In the genomic region with DNA sequence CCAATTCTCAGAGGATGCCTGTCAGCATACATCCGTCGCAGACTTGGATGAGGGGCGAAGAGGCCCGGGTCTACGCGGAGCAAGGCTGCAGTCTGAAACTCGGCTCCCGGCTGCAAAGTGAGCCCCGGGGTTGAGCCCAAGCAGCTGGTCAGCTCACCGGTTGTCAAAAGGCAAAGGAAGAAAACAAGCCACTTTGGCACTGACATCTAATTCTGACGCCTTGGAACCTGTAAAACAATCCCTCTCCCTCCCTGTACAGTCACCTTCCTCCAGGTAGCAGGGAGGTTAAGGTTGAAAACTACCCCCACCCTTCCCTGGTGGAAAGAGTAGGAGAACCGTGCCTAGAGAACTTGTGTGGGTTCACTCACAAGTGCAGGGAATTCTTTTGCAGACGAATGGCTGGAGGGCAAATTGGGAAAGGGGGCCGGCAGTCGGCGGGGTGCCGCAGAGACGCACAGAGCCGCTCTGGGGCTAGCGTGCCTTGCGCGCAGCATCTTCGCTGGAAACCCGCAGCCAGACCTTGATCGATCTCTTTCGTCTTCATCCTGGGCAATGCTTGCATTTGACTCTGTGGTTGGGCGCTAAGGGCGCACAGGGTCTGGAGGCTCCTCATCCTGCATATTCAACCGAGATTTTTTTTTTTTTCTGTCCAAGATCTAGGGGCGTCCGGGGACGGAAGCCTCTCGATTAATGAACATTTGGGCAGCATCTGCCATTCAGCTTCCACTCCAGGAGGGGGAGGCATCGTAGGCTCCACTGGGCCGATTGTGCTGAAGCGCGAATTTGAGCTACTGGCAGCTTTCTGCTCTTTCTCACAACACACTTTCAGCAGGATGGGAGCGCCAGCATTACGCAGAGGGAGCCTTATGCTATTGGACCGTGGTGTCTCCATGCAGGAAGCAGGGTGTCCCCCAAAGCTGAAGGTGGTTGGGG, we compare ENCODE assay signal across 9 mouse cellular contexts. TPM values are rescaled to one million over a fixed set of nuclear protein-coding genes. Genes with fewer than 3 reads are reported as not detected.
DNase-seq lines count a peak whose midpoint lies in the region; ATAC-seq lines count a peak whose summit lies in the region.
"Had no signal": no experiment of that assay in that cellular context is flagged by ENCODE, and none has a peak within 500 bp of the region (broad histone marks: within the 10 kb centered on the region; RNA-seq: fewer than 3 reads in every experiment).

No protein-coding gene starts in this region.

- no peaks in the 10 kb centered on the region for H3K9me3 ChIP-seq in erythroblast, embryonic 14.5 days (ENCODE audit: control insufficient read depth, low read length)
- no peaks in the 10 kb centered on the region for H3K9me3 ChIP-seq in liver, embryonic 15.5 days (replicated peaks)

- peak overlapping the region; percentile 32 for H3K4me3 ChIP-seq in erythroblast, embryonic 14.5 days (replicated peaks)
- H3K4me3 ChIP-seq in liver, embryonic 15.5 days (replicated peaks) = peak overlapping the region; percentile 35

- DNase-seq in cerebellum, adult 8-10 months = peak; percentile 81
- peak; percentile 63 to 78 for DNase-seq in layer of hippocampus, adult 18-20 months (ENCODE audit: low spot score in 2 of 2)
- DNase-seq in retina, postnatal 1 day = peak; percentile 83
- DNase-seq in thymus, postnatal 36 days = no peak

- no peaks in the 10 kb centered on the region for H3K36me3 ChIP-seq in erythroblast, embryonic 14.5 days (ENCODE audit: control insufficient read depth)
- H3K36me3 ChIP-seq in liver, embryonic 15.5 days (replicated peaks) = no peaks in the 10 kb centered on the region

- peaks cover 19% of the 10 kb centered on the region for H3K27me3 ChIP-seq in erythroblast, embryonic 14.5 days (ENCODE audit: control insufficient read depth)
- peaks cover 21% of the 10 kb centered on the region for H3K27me3 ChIP-seq in liver, embryonic 15.5 days

- WGBS in liver, embryonic 15.5 days (ENCODE audit: insufficient replicate concordance) = 1% methylated on average over 40 of the region's 40 CpGs

- ATAC-seq in erythroblast, adult 5-6 weeks (replicated peaks; ENCODE audit: low FRiP score, poor library complexity, severe bottlenecking) = no peak
- ATAC-seq in frontal cortex, adult (ENCODE audit: low TSS enrichment) = peak; percentile 91
- ATAC-seq in liver, embryonic 15.5 days (ENCODE audit: insufficient read depth) = no peak

- no peak overlapping the region for H3K9ac ChIP-seq in liver, embryonic 15.5 days

- H3K4me1 ChIP-seq in erythroblast, embryonic 14.5 days (ENCODE audit: control insufficient read depth) = no peaks in the 10 kb centered on the region
- no peaks in the 10 kb centered on the region for H3K4me1 ChIP-seq in liver, embryonic 15.5 days (replicated peaks)

- no peak overlapping the region for H3K27ac ChIP-seq in liver, embryonic 15.5 days (replicated peaks)

- H3K4me2 ChIP-seq in liver, embryonic 15.5 days = peak overlapping the region; percentile 62

RNA-seq across cellular contexts. Expression of a gene that starts 1.1 kb away (rescaled TPM):
- polyA plus RNA-seq in erythroblast, embryonic 14.5 days (2012) = not detected in 2 replicates
- not detected in 2 replicates for total RNA-seq in erythroblast, adult 5-6 weeks (2015; ENCODE audit: low replicate concordance)
- total RNA-seq in erythroblast, adult 5-6 weeks (2017; ENCODE audit: low replicate concordance) = not detected in 2 replicates
- 1 to 10 TPM; 1.9 to 2.3 TPM for total RNA-seq in layer of hippocampus, adult 18-20 months (2021)
- 0.06 and 0.21 TPM in 2 replicates for polyA plus RNA-seq in liver, embryonic 15.5 days (2015; fragmentation: Nextera tagmentation; extraction: Ambion mirVana)
- polyA plus RNA-seq: C2C12 had no signal

Comparison
In these comparisons a context has a peak if more than half of its experiments do, and no peak if none do; other contexts are left out.
1. DNase-seq: peak in cerebellum, adult 8-10 months (single experiment), layer of hippocampus, adult 18-20 months (2 of 2) and retina, postnatal 1 day (single experiment); none in thymus, postnatal 36 days (0 of 2).